Mouse (Mus musculus) forebrain, postnatal 0 days (tissue): ENCODE results near the gene Nsg1. TPM values are rescaled to one million over a fixed set of nuclear protein-coding genes. Genes with fewer than 3 reads are reported as not detected.

Experiments
- ATAC-seq: fragments of 200-750 bp; cut with Nextera tagmentation; 2 replicates; pipeline ENCODE4 v1.8.0; 2017; ENCODE audit warnings: mild to moderate bottlenecking, moderate library complexity
- DNase-seq: peaks from one replicate; pipeline ENCODE4 v3.0.0-alpha.2; 2015
- H3K27ac ChIP-seq: fragments of 300-500 bp; sonication (generic); 2 replicates; pipeline ENCODE4 v1.5.1; 2014; ENCODE audit warnings: low read depth, mild to moderate bottlenecking, antibody characterized with exemption, low read length, moderate library complexity, mixed read lengths
- H3K27me3 ChIP-seq: fragments of 300-500 bp; sonication (generic); 2 replicates; pipeline ENCODE4 v1.6.1; 2014; ENCODE audit warnings: mild to moderate bottlenecking, low read length, mixed read lengths; ENCODE audit not compliant: insufficient read depth
- H3K36me3 ChIP-seq: fragments of 300-500 bp; sonication (generic); 2 replicates; pipeline ENCODE4 v1.6.1; 2014; ENCODE audit warnings: mild to moderate bottlenecking, moderate library complexity; ENCODE audit not compliant: insufficient read depth
- H3K4me1 ChIP-seq: fragments of 300-500 bp; sonication (generic); 2 replicates; pipeline ENCODE4 v1.6.1; 2014; ENCODE audit warnings: antibody characterized with exemption; ENCODE audit not compliant: insufficient read depth
- H3K4me2 ChIP-seq: fragments of 300-500 bp; sonication (generic); 2 replicates; pipeline ENCODE4 v1.6.1; 2014; ENCODE audit warnings: low read depth, mild to moderate bottlenecking, moderate library complexity
- H3K4me3 ChIP-seq: fragments of 300-500 bp; sonication (generic); 2 replicates; pipeline ENCODE4 v1.5.1; 2014; ENCODE audit warnings: low read depth, low read length, mixed read lengths
- H3K9ac ChIP-seq: fragments of 300-500 bp; sonication (generic); 2 replicates; pipeline ENCODE4 v1.6.1; 2014; ENCODE audit warnings: mild to moderate bottlenecking
- H3K9me3 ChIP-seq: fragments of 300-500 bp; sonication (generic); 2 replicates; pipeline ENCODE4 v1.6.1; 2016; ENCODE audit warnings: low read length
- CTCF ChIP-seq: sonication (generic); IDR thresholded peaks from 2 replicates; pipeline ENCODE4 v1.5.1; 2016; ENCODE audit warnings: antibody characterized with exemption, control low read depth, low read depth
- WGBS: fragments of 180-500 bp; shearing (Covaris S2); extraction: QIAGEN DNeasy Blood & Tissue Kit; methylation state at CpG from one replicate; pipeline ENCODE4 v1.1.7; 2014; 5-methylcytosine and 5-hydroxymethylcytosine counted together
- polyA plus RNA-seq: library from polyadenylated mRNA; unstranded; fragments of >200 nt; fragmentation: Nextera tagmentation; extraction: Ambion mirVana; gene quantifications from 2 replicates; pipeline ENCODE4 v1.2.1, GENCODE M21; 2015
- total RNA-seq: library from RNA; depleted of rRNA; stranded (reverse); fragments of >200 nt; gene quantifications from 2 replicates; pipeline ENCODE4 v1.2.3, GENCODE M21; 2014; rRNA removed

Gene Nsg1
- total and polyA plus RNA-seq, 2 experiments from 2014 or later, result 1,532 to 1,970 TPM

DNA sequence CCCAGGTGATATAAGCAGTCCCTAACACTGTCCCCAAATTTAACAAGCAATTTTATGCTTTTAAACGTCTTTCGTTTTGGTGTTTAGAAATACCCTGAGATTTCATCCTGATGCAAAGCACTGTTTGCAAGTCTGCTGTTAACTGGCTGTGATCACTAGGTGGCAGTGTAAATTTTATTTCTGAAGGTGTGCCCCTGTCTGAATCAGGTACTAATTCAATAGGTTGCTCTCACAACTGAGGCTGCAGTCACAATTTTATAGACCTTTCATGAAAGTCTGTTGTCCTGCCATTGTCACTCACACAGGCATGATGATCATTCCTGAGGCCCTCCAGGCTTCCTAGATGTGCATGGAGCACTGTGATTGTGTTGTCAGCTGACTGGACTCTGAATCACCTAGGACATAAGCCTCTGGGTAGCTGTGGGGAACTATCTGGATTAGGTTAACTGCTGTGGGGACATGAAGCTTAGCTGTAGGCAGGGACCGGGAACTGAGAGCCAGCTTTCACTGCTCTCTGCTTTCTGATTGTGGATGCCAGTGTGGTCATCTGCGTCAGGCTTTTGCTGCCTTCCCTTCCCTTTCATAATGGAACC is 62.1 kb downstream of the Nsg1 start:
- 62% methylated on average over 4 of the region's 4 CpGs for WGBS
- DNase-seq, result peak; percentile 47
- H3K9me3 ChIP-seq, result no peaks in the 10 kb centered on the region
- no peaks in the 10 kb centered on the region for H3K27me3 ChIP-seq
- H3K27ac ChIP-seq, result no peak overlapping the region
- no peak overlapping the region for H3K4me2 ChIP-seq
- H3K4me1 ChIP-seq, result no peaks in the 10 kb centered on the region
- no peak overlapping the region for H3K9ac ChIP-seq
- peak; percentile 62 for TF ChIP-seq CTCF
- peak; percentile 47; the same call in 1 of the 2 replicates for ATAC-seq
- H3K4me3 ChIP-seq, result no peak overlapping the region
- H3K36me3 ChIP-seq, result no peaks in the 10 kb centered on the region

DNA sequence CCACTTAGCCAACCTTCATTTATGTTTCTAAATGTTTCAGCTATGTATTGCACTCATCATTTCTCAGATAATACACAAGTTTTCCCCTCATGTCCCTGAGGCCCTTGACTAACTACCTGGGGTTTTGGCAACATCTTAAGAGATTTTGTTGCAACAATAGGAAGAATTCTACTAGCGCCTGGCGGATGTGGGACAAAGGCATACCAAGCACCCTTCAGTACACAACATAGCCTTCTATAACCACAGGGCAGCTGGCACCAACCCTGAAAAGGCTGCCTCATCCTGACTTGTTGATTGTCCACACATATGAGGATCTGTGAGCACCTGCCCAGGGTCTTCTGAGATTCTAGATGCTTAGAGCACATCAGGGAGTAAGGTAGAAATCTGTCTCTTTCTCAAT is 65.4 kb downstream of the Nsg1 start:
- Histone ChIP-seq H3K4me3 (no peak overlapping the region), H3K9ac (no peak overlapping the region), H3K36me3 (no peaks in the 10 kb centered on the region), H3K9me3 (no peaks in the 10 kb centered on the region), H3K27me3 (no peaks in the 10 kb centered on the region), H3K4me1 (no peaks in the 10 kb centered on the region), H3K4me2 (no peak overlapping the region), H3K27ac (no peak overlapping the region)
- no peak for ATAC-seq
- TF ChIP-seq CTCF, result no peak
- DNase-seq, result no peak
- WGBS, result 87% methylated on average over 2 of the region's 2 CpGs

DNA sequence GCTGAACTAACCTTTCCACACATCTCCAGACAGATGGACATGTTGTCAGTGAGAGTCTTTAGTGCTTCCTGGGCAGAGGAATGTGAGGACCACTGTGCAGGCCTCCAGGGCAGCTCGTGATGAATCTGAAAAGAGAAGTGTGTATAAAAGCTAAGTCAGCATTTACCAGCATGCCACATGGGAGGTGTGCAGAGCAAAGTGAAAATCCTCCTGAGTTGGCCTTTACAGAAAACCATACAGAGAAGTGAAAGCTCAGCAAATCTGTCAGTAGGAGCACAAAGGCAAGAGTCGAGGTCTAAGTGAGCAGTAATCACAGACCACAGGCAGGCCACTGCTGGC is 67.8 kb downstream of the Nsg1 start:
- no peaks in the 10 kb centered on the region for H3K4me1 ChIP-seq
- H3K27me3 ChIP-seq, result no peaks in the 10 kb centered on the region
- no peak overlapping the region for H3K27ac ChIP-seq
- no peak for TF ChIP-seq CTCF
- H3K9ac ChIP-seq, result no peak overlapping the region
- DNase-seq, result no peak
- 75% methylated on average over 2 of the region's 2 CpGs for WGBS
- no peak overlapping the region for H3K4me2 ChIP-seq
- no peaks in the 10 kb centered on the region for H3K36me3 ChIP-seq
- no peak for ATAC-seq
- H3K4me3 ChIP-seq, result no peak overlapping the region
- no peaks in the 10 kb centered on the region for H3K9me3 ChIP-seq

DNA sequence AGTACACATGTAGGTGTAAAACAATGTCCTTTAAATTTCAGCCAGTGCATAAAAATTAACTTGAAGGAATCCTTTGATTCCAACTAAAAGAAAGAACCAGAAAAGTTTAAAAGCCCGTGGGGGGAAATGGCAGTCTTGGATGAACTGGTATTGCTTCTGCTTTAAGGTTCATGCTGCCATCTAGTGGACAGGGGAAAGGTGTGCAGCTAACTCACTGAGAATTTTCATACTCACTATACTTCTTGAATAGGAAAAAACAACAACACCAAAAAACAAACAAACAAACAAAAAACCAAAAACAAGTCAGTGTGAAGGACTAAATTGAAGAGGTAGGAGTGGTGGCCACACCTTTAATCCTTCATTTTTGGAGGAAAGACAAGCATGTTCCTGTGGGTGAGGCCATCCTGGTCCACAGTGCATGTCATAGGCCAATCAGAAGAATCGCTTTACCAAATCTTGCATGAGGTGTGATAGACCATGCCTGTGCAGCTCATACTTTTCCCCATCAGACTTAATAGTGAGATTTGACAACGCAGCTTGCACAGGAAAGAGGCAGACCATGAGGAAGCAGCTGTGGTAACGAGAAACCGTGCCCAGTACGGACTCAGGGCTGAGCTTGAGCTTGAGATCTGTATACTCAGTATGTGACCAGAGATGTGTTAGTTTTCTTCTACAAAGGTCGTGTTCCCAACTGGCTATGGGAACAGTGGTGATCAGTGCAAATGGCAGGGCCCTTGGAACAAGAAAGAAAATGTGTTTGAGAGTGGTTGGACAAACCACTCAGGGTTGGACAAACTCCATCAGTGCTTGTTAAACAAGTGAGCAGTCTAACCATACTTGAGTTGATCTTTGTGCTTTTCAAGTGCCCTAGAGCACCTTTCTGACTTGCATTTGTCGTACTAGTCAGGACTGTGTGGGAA is 68.4 kb downstream of the Nsg1 start:
- Histone ChIP-seq H3K27ac (no peak overlapping the region), H3K9me3 (no peaks in the 10 kb centered on the region), H3K4me3 (no peak overlapping the region), H3K27me3 (no peaks in the 10 kb centered on the region), H3K4me2 (no peak overlapping the region), H3K36me3 (no peaks in the 10 kb centered on the region), H3K9ac (no peak overlapping the region), H3K4me1 (no peaks in the 10 kb centered on the region)
- ATAC-seq, result peak; percentile 68
- TF ChIP-seq CTCF, result peak; percentile 85
- peak; percentile 82 for DNase-seq
- WGBS, result 72% methylated on average over 8 of the region's 8 CpGs

DNA sequence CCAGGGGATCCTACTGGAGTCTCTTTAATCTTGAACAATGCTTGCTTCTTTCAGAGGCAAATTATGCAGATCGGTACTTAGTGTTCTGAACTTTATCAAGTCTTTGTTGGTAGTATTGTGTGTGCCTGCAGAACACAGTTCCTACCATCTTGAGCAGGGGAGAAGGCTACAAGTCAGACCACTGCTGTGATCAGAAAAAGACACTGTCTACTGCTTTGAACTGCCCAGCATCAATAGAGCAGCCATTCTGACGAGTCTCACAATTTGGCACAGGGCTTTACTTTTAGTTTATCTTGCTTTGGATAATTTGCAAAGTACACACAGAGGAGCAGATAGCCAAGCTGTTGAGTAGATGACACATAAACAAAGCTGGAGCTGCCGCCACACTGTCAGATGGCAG is 69.1 kb downstream of the Nsg1 start:
- no peak overlapping the region for H3K9ac ChIP-seq
- H3K4me2 ChIP-seq, result no peak overlapping the region
- no peaks in the 10 kb centered on the region for H3K36me3 ChIP-seq
- WGBS, result 22% methylated on average over 3 of the region's 3 CpGs
- DNase-seq (no peak), ATAC-seq (peak; percentile 30)
- H3K27ac ChIP-seq, result no peak overlapping the region
- H3K4me3 ChIP-seq, result no peak overlapping the region
- no peak for TF ChIP-seq CTCF
- H3K27me3 ChIP-seq, result no peaks in the 10 kb centered on the region
- H3K9me3 ChIP-seq, result no peaks in the 10 kb centered on the region
- H3K4me1 ChIP-seq, result no peaks in the 10 kb centered on the region

DNA sequence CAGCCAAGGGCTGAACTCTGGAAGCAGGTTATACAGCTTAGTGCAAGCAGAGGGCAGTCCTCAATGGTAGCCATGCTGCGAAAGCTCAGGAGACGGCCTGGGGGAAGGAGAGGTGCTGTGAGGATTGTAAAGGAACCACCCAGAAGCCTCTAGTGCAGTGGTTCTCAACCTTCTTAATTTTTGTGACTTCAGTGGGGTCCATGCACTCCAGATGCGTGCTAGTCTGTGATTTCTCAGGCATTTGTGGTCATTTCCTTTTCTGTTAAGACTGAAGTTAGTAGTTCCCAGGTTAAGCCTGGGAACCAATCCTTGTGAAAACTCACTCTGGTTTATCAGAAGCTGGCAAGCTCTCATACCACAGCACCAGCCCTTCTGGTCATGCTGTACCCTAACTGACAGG is 69.6 kb downstream of the Nsg1 start:
- no peak for TF ChIP-seq CTCF
- no peak overlapping the region for H3K4me2 ChIP-seq
- H3K9me3 ChIP-seq, result no peaks in the 10 kb centered on the region
- H3K4me1 ChIP-seq, result no peaks in the 10 kb centered on the region
- no peak for ATAC-seq
- no peaks in the 10 kb centered on the region for H3K36me3 ChIP-seq
- no peak overlapping the region for H3K9ac ChIP-seq
- WGBS, result 69% methylated on average over 3 of the region's 3 CpGs
- H3K4me3 ChIP-seq, result no peak overlapping the region
- H3K27me3 ChIP-seq, result no peaks in the 10 kb centered on the region
- H3K27ac ChIP-seq, result no peak overlapping the region
- DNase-seq, result no peak

Other genes starting within 250 kb of the Nsg1 start
- 23.9 and 26.5 TPM in 2 replicates for gene Stx18, start 121.2 kb downstream of the Nsg1 start, total RNA-seq
- gene Stx18, start 121.2 kb downstream of the Nsg1 start, polyA plus RNA-seq, result 28.3 and 30.3 TPM in 2 replicates
- 32.3 and 40.5 TPM in 2 replicates for gene Zbtb49, start 60.5 kb upstream of the Nsg1 start, total RNA-seq
- gene Zbtb49, start 60.5 kb upstream of the Nsg1 start, polyA plus RNA-seq, result 10.3 and 13.9 TPM in 2 replicates
- 14.0 and 27.1 TPM in 2 replicates for gene Lyar, start 60.6 kb upstream of the Nsg1 start, total RNA-seq
- 40.5 and 41.8 TPM in 2 replicates for gene Lyar, start 60.6 kb upstream of the Nsg1 start, polyA plus RNA-seq
- gene Tmem128, start 100.3 kb upstream of the Nsg1 start, total RNA-seq, result 96.9 and 99.0 TPM in 2 replicates
- gene Tmem128, start 100.3 kb upstream of the Nsg1 start, polyA plus RNA-seq, result 105 and 106 TPM in 2 replicates
- gene Otop1, start 116.1 kb upstream of the Nsg1 start, total RNA-seq, result not detected in 2 replicates
- not detected in 2 replicates for gene Otop1, start 116.1 kb upstream of the Nsg1 start, polyA plus RNA-seq
- gene Drd5, start 159.5 kb upstream of the Nsg1 start, total RNA-seq, result 0.69 and 2.9 TPM in 2 replicates
- 0.74 and 1.3 TPM in 2 replicates for gene Drd5, start 159.5 kb upstream of the Nsg1 start, polyA plus RNA-seq